Mouse (Mus musculus): ENCODE results near the gene Lpp.

Gene Lpp

GRCm38 (mm10) chr16:24501628-24502294 lies 108.5 kb downstream of the Lpp start:
- no peak for DNase-seq (ENCODE audit: low read depth)

GRCm38 (mm10) chr16:24502295-24502823 lies 109.1 kb downstream of the Lpp start:
- no peak for DNase-seq (ENCODE audit: low read depth)

- DNase-seq (ENCODE audit: low read depth): peak; percentile 58
Measured at GRCm38 (mm10) chr16:24504838-24505605, 111.7 kb downstream of the Lpp start.

GRCm38 (mm10) chr16:24506237-24506636 lies 112.9 kb downstream of the Lpp start:
- no peak for DNase-seq (ENCODE audit: low read depth)

GRCm38 (mm10) chr16:24506740-24507139 lies 113.4 kb downstream of the Lpp start:
- no peak for DNase-seq (ENCODE audit: low read depth)

GRCm38 (mm10) chr16:24507927-24508540 lies 114.7 kb downstream of the Lpp start:
- DNase-seq (ENCODE audit: low read depth): no peak

- DNase-seq (ENCODE audit: low read depth): no peak
Measured at GRCm38 (mm10) chr16:24509100-24509812, 115.9 kb downstream of the Lpp start.

- DNase-seq (ENCODE audit: low read depth): no peak
Measured at GRCm38 (mm10) chr16:24509813-24510166, 116.5 kb downstream of the Lpp start.

GRCm38 (mm10) chr16:24513228-24513627 lies 119.9 kb downstream of the Lpp start:
- no peak for DNase-seq (ENCODE audit: low read depth)

- DNase-seq (ENCODE audit: low read depth): peak; percentile 68
Measured at GRCm38 (mm10) chr16:24514802-24515727, 121.8 kb downstream of the Lpp start.

GRCm38 (mm10) chr16:24516993-24517392 lies 123.7 kb downstream of the Lpp start:
- no peak for DNase-seq (ENCODE audit: low read depth)

- DNase-seq (ENCODE audit: low read depth): no peak
Measured at GRCm38 (mm10) chr16:24517501-24518042, 124.3 kb downstream of the Lpp start.

GRCm38 (mm10) chr16:24518785-24519184 lies 125.5 kb downstream of the Lpp start:
- no peak for DNase-seq (ENCODE audit: low read depth)

- no peak for DNase-seq (ENCODE audit: low read depth)
Measured at GRCm38 (mm10) chr16:24527219-24527618, 133.9 kb downstream of the Lpp start.

GRCm38 (mm10) chr16:24531681-24532080 lies 138.4 kb downstream of the Lpp start:
- peak; percentile 65 for DNase-seq (ENCODE audit: low read depth)

- no peak for DNase-seq (ENCODE audit: low read depth)
Measured at GRCm38 (mm10) chr16:24535221-24535620, 141.9 kb downstream of the Lpp start.

- DNase-seq (ENCODE audit: low read depth): no peak
Measured at GRCm38 (mm10) chr16:24536261-24536660, 143.0 kb downstream of the Lpp start.

GRCm38 (mm10) chr16:24539003-24539402 lies 145.7 kb downstream of the Lpp start:
- DNase-seq (ENCODE audit: low read depth): no peak

- peak; percentile 55 for DNase-seq (ENCODE audit: low read depth)
Measured at GRCm38 (mm10) chr16:24542864-24543263, 149.6 kb downstream of the Lpp start.

GRCm38 (mm10) chr16:24545366-24545765 lies 152.1 kb downstream of the Lpp start:
- DNase-seq (ENCODE audit: low read depth): no peak

- DNase-seq (ENCODE audit: low read depth): no peak
Measured at GRCm38 (mm10) chr16:24558458-24558857, 165.2 kb downstream of the Lpp start.

All from NIH3T3 (cell line).